Mouse (Mus musculus) kidney, postnatal 0 days (tissue): ENCODE data around the gene Sec16a. TPM values are rescaled to one million over a fixed set of nuclear protein-coding genes. Genes with fewer than 3 reads are reported as not detected.

Source experiments
- ATAC-seq: fragments of 200-750 bp; cut with Nextera tagmentation; replicated peaks from 2 replicates; pipeline ENCODE4 v1.8.0; 2017; ENCODE audit warnings: low read depth, moderate number of reproducible peaks, moderate TSS enrichment, moderate library complexity; ENCODE audit not compliant: low FRiP score
- DNase-seq: peaks from one replicate; pipeline ENCODE4 v3.0.0-alpha.2; 2016; ENCODE audit warnings: low spot score
- H3K27ac ChIP-seq: fragments of 300-500 bp; sonication (generic); 2 replicates; pipeline ENCODE4 v1.5.1; 2014; ENCODE audit warnings: mild to moderate bottlenecking
- H3K27me3 ChIP-seq: fragments of 300-500 bp; sonication (generic); 2 replicates; pipeline ENCODE4 v1.6.1; 2014; ENCODE audit warnings: low read length, mixed read lengths; ENCODE audit not compliant: insufficient read depth
- H3K36me3 ChIP-seq: fragments of 300-500 bp; sonication (generic); 2 replicates; pipeline ENCODE4 v1.6.1; 2014; ENCODE audit warnings: low read length, mixed read lengths; ENCODE audit not compliant: insufficient read depth
- H3K4me1 ChIP-seq: fragments of 300-500 bp; sonication (generic); replicated peaks from 2 replicates; pipeline ENCODE4 v1.6.1; 2014; ENCODE audit warnings: antibody characterized with exemption, low read length, mixed read lengths; ENCODE audit not compliant: insufficient read depth
- H3K4me2 ChIP-seq: fragments of 300-500 bp; sonication (generic); 2 replicates; pipeline ENCODE4 v1.6.1; 2014; ENCODE audit warnings: mild to moderate bottlenecking, low read length, moderate library complexity, mixed read lengths
- H3K4me3 ChIP-seq: fragments of 300-500 bp; sonication (generic); replicated peaks from 2 replicates; pipeline ENCODE4 v1.5.1; 2014; ENCODE audit warnings: low read depth, low read length
- H3K9ac ChIP-seq: fragments of 300-500 bp; sonication (generic); 2 replicates; pipeline ENCODE4 v1.6.1; 2014; ENCODE audit warnings: low read depth, low read length
- H3K9me3 ChIP-seq: fragments of 300-500 bp; sonication (generic); replicated peaks from 2 replicates; pipeline ENCODE4 v1.6.1; 2016; ENCODE audit warnings: low read length, inconsistent platforms, mixed read lengths
- CTCF ChIP-seq: IDR thresholded peaks from 2 replicates; pipeline ENCODE4 v1.5.1; 2016; ENCODE audit warnings: antibody characterized with exemption, low read depth, mild to moderate bottlenecking, moderate library complexity
- WGBS: fragments of 180-500 bp; shearing (Covaris S2); extraction: QIAGEN DNeasy Blood & Tissue Kit; methylation state at CpG from one replicate; pipeline ENCODE4 v1.1.7; 2014; 5-methylcytosine and 5-hydroxymethylcytosine counted together
- polyA plus RNA-seq: library from polyadenylated mRNA; unstranded; fragments of >200 nt; fragmentation: Nextera tagmentation; extraction: Ambion mirVana; gene quantifications from 2 replicates; pipeline ENCODE4 v1.2.1, GENCODE M21; 2015

The Sec16a gene
- polyA plus RNA-seq, 1 experiment from 2014 or later = 16.6 TPM

DNA sequence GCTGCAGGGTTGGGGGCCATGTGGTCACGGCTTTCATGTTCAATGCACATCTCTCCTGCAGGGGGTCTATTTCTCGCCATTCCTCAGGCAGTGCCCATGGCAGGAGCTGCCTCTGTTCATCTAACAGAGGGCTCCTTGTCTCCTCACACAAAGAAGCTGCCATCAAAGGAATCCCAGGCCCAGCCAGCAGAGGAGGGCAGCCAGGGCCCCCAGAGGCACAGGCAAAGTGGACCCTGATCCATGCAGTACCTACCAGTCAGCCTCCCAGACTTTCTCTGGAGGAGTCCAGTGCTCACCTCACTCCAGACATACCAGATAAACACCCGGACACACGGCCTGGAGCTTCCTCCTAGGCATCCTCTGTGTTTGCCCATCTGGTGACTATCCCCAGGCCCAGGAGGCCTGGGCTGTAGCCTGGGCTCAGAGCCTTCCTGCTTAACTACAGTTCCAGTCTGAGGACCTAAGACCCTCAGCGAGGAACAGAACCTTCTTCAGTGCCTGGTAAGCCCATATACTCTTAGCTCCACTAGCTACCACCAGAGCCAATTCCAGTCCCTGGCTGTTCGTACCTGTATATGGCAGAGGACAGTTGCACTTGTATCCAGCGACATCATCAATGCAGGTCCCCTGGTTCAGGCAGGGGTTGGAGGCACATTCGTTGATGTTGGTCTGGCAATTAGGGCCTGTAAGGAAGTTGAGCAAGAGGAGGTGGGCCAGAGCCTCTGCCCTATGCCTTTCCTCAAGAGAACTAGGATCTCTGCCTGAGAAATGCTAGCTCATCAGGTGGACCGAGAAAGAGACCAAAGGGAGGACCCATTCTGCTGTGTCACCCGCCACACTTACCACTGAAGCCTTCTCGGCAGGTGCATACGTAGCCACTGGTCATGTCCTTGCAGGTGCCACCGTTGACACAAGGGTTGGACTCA is 30.8 kb upstream of the Sec16a start:
- H3K9me3 ChIP-seq = no peaks in the 10 kb centered on the region
- DNase-seq = no peak
- no peak overlapping the region for H3K4me3 ChIP-seq
- H3K27ac ChIP-seq = peak overlapping the region; percentile 82
- H3K27me3 ChIP-seq = no peaks in the 10 kb centered on the region
- peaks cover 89% of the 10 kb centered on the region for H3K36me3 ChIP-seq
- TF ChIP-seq CTCF = no peak
- no peak overlapping the region for H3K9ac ChIP-seq
- no peaks in the 10 kb centered on the region for H3K4me1 ChIP-seq
- WGBS = 76% methylated on average over 13 of the region's 13 CpGs
- no peak for ATAC-seq
- H3K4me2 ChIP-seq = no peak overlapping the region

DNA sequence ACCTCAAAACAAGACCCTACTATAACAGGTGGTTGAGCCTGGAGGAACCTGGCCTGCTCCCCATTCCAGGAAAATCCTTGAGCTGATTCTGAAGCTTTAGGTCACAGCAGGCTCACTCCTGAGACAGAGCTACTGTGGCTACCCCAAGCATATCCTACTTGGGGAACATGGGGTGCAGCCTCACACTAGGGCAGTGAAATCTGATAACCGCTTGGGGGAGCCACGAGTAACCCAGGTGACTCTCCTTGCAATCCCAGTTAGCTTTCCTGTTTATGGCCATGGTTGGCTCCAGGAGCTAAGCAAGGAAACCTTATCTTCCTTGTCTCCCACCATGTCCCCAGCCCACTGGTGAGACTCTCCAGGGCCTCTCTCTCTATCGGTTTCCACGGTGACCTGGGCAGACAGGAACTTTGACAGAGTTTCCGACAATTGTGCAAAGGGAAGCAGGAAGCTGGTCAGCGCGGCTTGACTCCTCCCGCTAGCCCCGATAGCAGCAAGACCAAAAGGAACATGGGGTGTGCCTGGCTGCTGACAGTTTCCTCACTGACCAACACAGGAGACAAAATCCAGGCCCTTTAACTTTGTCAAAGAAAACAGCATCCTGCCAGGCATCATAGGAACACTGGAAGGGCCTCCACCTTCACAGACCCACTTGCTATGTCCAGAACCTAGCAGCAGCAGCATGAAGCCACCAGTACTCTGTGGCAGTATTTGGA is 29.9 kb upstream of the Sec16a start:
- Histone ChIP-seq H3K4me1 (no peaks in the 10 kb centered on the region), H3K27me3 (no peaks in the 10 kb centered on the region), H3K4me2 (no peak overlapping the region), H3K36me3 (peaks cover 89% of the 10 kb centered on the region), H3K9me3 (no peaks in the 10 kb centered on the region), H3K27ac (peak overlapping the region; percentile 82), H3K4me3 (no peak overlapping the region), H3K9ac (no peak overlapping the region)
- WGBS = 38% methylated on average over 9 of the region's 9 CpGs
- DNase-seq (peak; percentile 68), ATAC-seq (no peak)
- peak; percentile 49 for TF ChIP-seq CTCF

DNA sequence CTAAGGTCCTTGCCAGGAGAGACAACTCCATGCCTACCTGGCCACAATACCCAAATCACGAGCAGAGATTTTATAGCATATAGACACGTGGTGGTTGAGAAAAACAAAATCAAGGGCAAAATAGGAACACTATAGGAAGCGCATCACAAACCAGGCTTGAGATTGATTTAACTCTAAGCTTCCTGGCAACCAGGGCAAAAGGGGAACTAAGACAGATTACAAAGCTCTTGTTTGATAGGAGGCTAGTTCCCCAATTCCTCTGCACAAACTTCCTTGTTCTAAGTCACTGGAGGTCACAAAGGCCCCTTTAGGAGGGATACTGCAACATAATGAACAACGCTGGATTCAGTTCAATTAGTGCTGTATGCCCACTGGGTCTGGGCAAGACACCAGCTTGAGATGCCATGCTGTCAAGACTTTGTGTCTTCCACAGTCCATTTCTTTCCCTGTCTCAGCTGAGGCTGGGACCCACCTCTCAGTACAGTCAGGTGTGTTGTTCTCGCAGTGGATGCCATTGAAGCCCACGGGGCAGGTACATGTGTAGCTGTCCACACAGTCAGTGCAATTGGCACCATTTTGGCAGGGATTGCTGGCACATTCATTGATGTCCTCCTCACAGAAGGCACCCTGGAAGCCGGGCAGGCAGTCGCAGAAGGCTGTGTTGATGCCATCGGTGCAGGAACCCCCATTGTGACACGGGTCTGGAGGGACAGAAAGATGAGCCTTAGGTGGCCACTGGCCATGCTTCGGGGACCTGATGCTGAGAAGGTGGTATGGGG is 27.5 kb upstream of the Sec16a start:
- Histone ChIP-seq H3K27me3 (no peaks in the 10 kb centered on the region), H3K36me3 (peaks cover 86% of the 10 kb centered on the region), H3K9ac (no peak overlapping the region), H3K4me3 (no peak overlapping the region), H3K9me3 (no peaks in the 10 kb centered on the region), H3K4me2 (no peak overlapping the region), H3K4me1 (no peaks in the 10 kb centered on the region), H3K27ac (no peak overlapping the region)
- WGBS = 88% methylated on average over 11 of the region's 11 CpGs
- TF ChIP-seq CTCF = no peak
- ATAC-seq (no peak), DNase-seq (no peak)

GRCm38 (mm10) chr2:26471652-26472285 is 26.8 kb upstream of the Sec16a start:
- H3K4me1 ChIP-seq = no peaks in the 10 kb centered on the region
- no peak overlapping the region for H3K27ac ChIP-seq
- no peak for ATAC-seq
- 88% methylated on average over 6 of the region's 6 CpGs for WGBS
- no peak overlapping the region for H3K9ac ChIP-seq
- no peaks in the 10 kb centered on the region for H3K27me3 ChIP-seq
- no peak for DNase-seq
- no peaks in the 10 kb centered on the region for H3K9me3 ChIP-seq
- H3K4me3 ChIP-seq = no peak overlapping the region
- H3K4me2 ChIP-seq = no peak overlapping the region
- peaks cover 86% of the 10 kb centered on the region for H3K36me3 ChIP-seq
- no peak for TF ChIP-seq CTCF

DNA sequence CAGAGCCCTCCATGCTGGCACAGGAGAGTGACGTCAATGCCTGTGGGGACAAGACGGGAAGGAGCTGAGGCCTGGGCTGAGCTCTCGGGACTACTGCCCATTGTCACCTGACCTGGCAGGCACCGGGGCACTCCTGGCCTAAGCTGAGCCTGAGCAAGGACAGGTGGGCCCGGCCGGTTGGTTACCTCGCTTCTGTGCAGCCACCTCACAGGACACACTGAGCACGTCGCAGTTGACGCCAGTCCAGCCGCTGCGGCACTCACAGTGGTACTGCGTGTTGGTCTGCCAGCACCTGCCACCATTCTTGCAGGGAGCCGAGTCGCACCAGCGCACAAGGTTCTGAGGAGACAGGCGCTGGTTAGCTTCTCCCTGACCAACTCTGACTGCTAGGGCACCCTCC is 26.0 kb upstream of the Sec16a start:
- no peak overlapping the region for H3K4me3 ChIP-seq
- no peak for TF ChIP-seq CTCF
- peaks cover 86% of the 10 kb centered on the region for H3K36me3 ChIP-seq
- no peaks in the 10 kb centered on the region for H3K9me3 ChIP-seq
- ATAC-seq = no peak
- no peaks in the 10 kb centered on the region for H3K27me3 ChIP-seq
- DNase-seq = no peak
- WGBS = 93% methylated on average over 17 of the region's 17 CpGs
- no peak overlapping the region for H3K4me2 ChIP-seq
- H3K27ac ChIP-seq = no peak overlapping the region
- H3K9ac ChIP-seq = no peak overlapping the region
- H3K4me1 ChIP-seq = no peaks in the 10 kb centered on the region

GRCm38 (mm10) chr2:26468376-26468775 is 23.4 kb upstream of the Sec16a start:
- no peaks in the 10 kb centered on the region for H3K9me3 ChIP-seq
- WGBS = 96% methylated on average over 15 of the region's 15 CpGs
- no peak overlapping the region for H3K9ac ChIP-seq
- H3K4me2 ChIP-seq = no peak overlapping the region
- H3K27me3 ChIP-seq = no peaks in the 10 kb centered on the region
- no peaks in the 10 kb centered on the region for H3K4me1 ChIP-seq
- no peak overlapping the region for H3K27ac ChIP-seq
- peaks cover 94% of the 10 kb centered on the region for H3K36me3 ChIP-seq
- DNase-seq (no peak), ATAC-seq (no peak)
- TF ChIP-seq CTCF = no peak
- H3K4me3 ChIP-seq = no peak overlapping the region
